Mouse (Mus musculus) liver, embryonic 14.5 days (tissue): ENCODE data around the gene Spp2. TPM values are rescaled to one million over a fixed set of nuclear protein-coding genes. Genes with fewer than 3 reads are reported as not detected.

Experiments used
- ATAC-seq: fragments of 200-750 bp; cut with Nextera tagmentation; 2 replicates; pipeline ENCODE4 v1.8.0; 2017; ENCODE audit warnings: moderate number of reproducible peaks, mild to moderate bottlenecking, moderate library complexity; ENCODE audit not compliant: insufficient read depth
- DNase-seq, 3 experiments: peaks; one replicate each; pipeline ENCODE4 v3.0.0-alpha.2; 2012 to 2013; ENCODE audit warnings: low read depth in 3 of 3, low spot score in 3 of 3
- H3K27ac ChIP-seq: fragments of 300-500 bp; sonication (generic); 2 replicates; pipeline ENCODE4 v1.5.1; 2014; ENCODE audit warnings: moderate library complexity, mild to moderate bottlenecking, control low read depth, inconsistent platforms
- H3K27me3 ChIP-seq: fragments of 300-500 bp; sonication (generic); 2 replicates; pipeline ENCODE4 v1.6.1; 2014; ENCODE audit warnings: mild to moderate bottlenecking, low read length, moderate library complexity; ENCODE audit not compliant: control insufficient read depth, insufficient read depth
- H3K36me3 ChIP-seq: fragments of 300-500 bp; sonication (generic); replicated peaks from 2 replicates; pipeline ENCODE4 v1.6.1; 2014; ENCODE audit warnings: low read depth; ENCODE audit not compliant: control insufficient read depth, insufficient read depth
- H3K4me1 ChIP-seq, 2 experiments: fragments of 200-500 bp in 1 of 2; fragments of 300-500 bp in 1 of 2; sonication (generic) in 1 of 2; replicated peaks; 2 replicates each; pipeline ENCODE4 v1.6.1; 2012 to 2014; ENCODE audit warnings: antibody characterized with exemption in 1 of 2, inconsistent platforms in 1 of 2, low read length in 1 of 2; ENCODE audit not compliant: control insufficient read depth in 2 of 2, insufficient read depth in 2 of 2
- H3K4me2 ChIP-seq: fragments of 300-500 bp; sonication (generic); 2 replicates; pipeline ENCODE4 v1.6.1; 2014; ENCODE audit warnings: low read depth, mild to moderate bottlenecking, control low read depth, moderate library complexity
- H3K4me3 ChIP-seq, 2 experiments: fragments of 200-500 bp in 1 of 2; fragments of 300-500 bp in 1 of 2; sonication (generic) in 1 of 2; 2 replicates each; pipeline ENCODE4 v1.5.1; 2012 to 2014; ENCODE audit warnings: low read depth in 2 of 2, low read length in 2 of 2, mild to moderate bottlenecking in 2 of 2, control low read depth in 1 of 2, inconsistent platforms in 1 of 2, moderate library complexity in 1 of 2; ENCODE audit not compliant: insufficient read depth in 1 of 2
- H3K9ac ChIP-seq: fragments of 300-500 bp; sonication (generic); replicated peaks from 2 replicates; pipeline ENCODE4 v1.6.1; 2014; ENCODE audit warnings: mild to moderate bottlenecking, control low read depth, moderate library complexity
- H3K9me3 ChIP-seq: fragments of 300-500 bp; sonication (generic); 2 replicates; pipeline ENCODE4 v1.6.1; 2016; ENCODE audit warnings: low read length, mixed read lengths; ENCODE audit not compliant: control insufficient read depth
- CTCF ChIP-seq: IDR thresholded peaks from 2 replicates; pipeline ENCODE4 v1.5.1; 2016; ENCODE audit warnings: antibody characterized with exemption, low read depth, control low read depth
- EP300 ChIP-seq: IDR thresholded peaks from 2 replicates; pipeline ENCODE4 v1.6.1; 2016; ENCODE audit warnings: antibody characterized with exemption, low read depth
- WGBS: fragments of 180-500 bp; shearing (Covaris S2); extraction: QIAGEN DNeasy Blood & Tissue Kit; methylation state at CpG from one replicate; pipeline ENCODE4 v1.1.7; 2014; ENCODE audit not compliant: insufficient replicate concordance; 5-methylcytosine and 5-hydroxymethylcytosine counted together
- polyA plus RNA-seq, 2 experiments: library from polyadenylated mRNA; depleted of rRNA in 1 of 2; stranded (reverse) in 1 of 2; unstranded in 1 of 2; fragments of >200 nt; fragmentation: Nextera tagmentation in 1 of 2; extraction: Ambion mirVana in 1 of 2; gene quantifications; 2 replicates each; pipeline versions ENCODE4 v1.2.1 to v1.2.3; 2012 to 2014

Spp2 gene
- polyA plus RNA-seq (2012; rRNA removed) (158 and 168 TPM in 2 replicates), polyA plus RNA-seq (2014; fragmentation: Nextera tagmentation; extraction: Ambion mirVana) (329 and 371 TPM in 2 replicates)

GRCm38 (mm10) chr1:88406807-88407198 lies at the start of gene Spp2:
Spp2 (plus strand) TSS chr1:88406961.
- peaks cover 0 to 8% of the 10 kb centered on the region in 2 experiments; a peak in 2 of 4 replicates for H3K4me1 ChIP-seq
- DNase-seq = peak; percentile 13 to 31 (median 26)
- TF ChIP-seq CTCF (no peak), EP300 (no peak)
- H3K27me3 ChIP-seq = no peaks in the 10 kb centered on the region
- H3K27ac ChIP-seq = no peak within 1 kb of the TSS
- H3K4me2 ChIP-seq = peak within 1 kb of the TSS; percentile 46
- no peaks in the 10 kb centered on the region for H3K9me3 ChIP-seq
- peak; percentile 67 for ATAC-seq
- H3K9ac ChIP-seq = no peak within 1 kb of the TSS
- peak within 1 kb of the TSS; percentile 25 to 45 for H3K4me3 ChIP-seq
- no peaks in the 10 kb centered on the region for H3K36me3 ChIP-seq
- 52% methylated on average over 5 of the region's 5 CpGs for WGBS

- no peak for ATAC-seq
- WGBS = 59% methylated on average over 6 of the region's 6 CpGs
- Histone ChIP-seq H3K9me3 (no peaks in the 10 kb centered on the region), H3K36me3 (no peaks in the 10 kb centered on the region), H3K27ac (no peak overlapping the region), H3K4me2 (no peak overlapping the region), H3K4me1 (no peaks in the 10 kb centered on the region), H3K4me3 (no peak overlapping the region), H3K27me3 (no peaks in the 10 kb centered on the region), H3K9ac (no peak overlapping the region)
- DNase-seq = peak; percentile 24 to 43 (median 34)
- TF ChIP-seq EP300 (no peak), CTCF (peak; percentile 74)
Observed at GRCm38 (mm10) chr1:88357458-88358090, 49.2 kb upstream of the Spp2 start.

GRCm38 (mm10) chr1:88358102-88358654 lies 48.6 kb upstream of the Spp2 start:
- ATAC-seq = no peak
- TF ChIP-seq CTCF (no peak), EP300 (no peak)
- Histone ChIP-seq H3K9me3 (no peaks in the 10 kb centered on the region), H3K4me3 (no peak overlapping the region), H3K27ac (no peak overlapping the region), H3K4me2 (no peak overlapping the region), H3K4me1 (no peaks in the 10 kb centered on the region), H3K27me3 (no peaks in the 10 kb centered on the region), H3K36me3 (no peaks in the 10 kb centered on the region), H3K9ac (no peak overlapping the region)
- 61% methylated on average over 7 of the region's 7 CpGs for WGBS
- DNase-seq = no peak

GRCm38 (mm10) chr1:88361085-88361484 lies 45.7 kb upstream of the Spp2 start:
- Histone ChIP-seq H3K4me3 (no peak overlapping the region), H3K9ac (no peak overlapping the region), H3K9me3 (no peaks in the 10 kb centered on the region), H3K36me3 (no peaks in the 10 kb centered on the region), H3K27me3 (no peaks in the 10 kb centered on the region), H3K27ac (no peak overlapping the region), H3K4me1 (no peaks in the 10 kb centered on the region), H3K4me2 (no peak overlapping the region)
- TF ChIP-seq EP300 (no peak), CTCF (no peak)
- no peak for DNase-seq
- 63% methylated on average over 4 of the region's 4 CpGs for WGBS
- no peak for ATAC-seq

GRCm38 (mm10) chr1:88366881-88367644 lies 39.7 kb upstream of the Spp2 start:
- Histone ChIP-seq H3K27ac (no peak overlapping the region), H3K9ac (no peak overlapping the region), H3K4me2 (no peak overlapping the region), H3K4me3 (no peak overlapping the region), H3K36me3 (no peaks in the 10 kb centered on the region), H3K9me3 (no peaks in the 10 kb centered on the region; the same call in 1 of the 2 replicates), H3K27me3 (no peaks in the 10 kb centered on the region), H3K4me1 (no peaks in the 10 kb centered on the region)
- ATAC-seq (no peak), DNase-seq (no peak)
- TF ChIP-seq EP300 (no peak), CTCF (no peak)
- 60% methylated on average over 11 of the region's 11 CpGs for WGBS
